Mouse (Mus musculus) kidney, adult 8-10 months (tissue): ENCODE results near the gene Bglap.

Source experiments
- DNase-seq, 2 experiments: peaks; one replicate each; pipeline ENCODE4 v3.0.0; 2022

Gene Bglap

GRCm38 (mm10) chr3:88339006-88339405, 45.3 kb downstream of the Bglap start:
- DNase-seq, result no peak

GRCm38 (mm10) chr3:88338316-88338715, 45.9 kb downstream of the Bglap start:
- DNase-seq, result no peak

GRCm38 (mm10) chr3:88337367-88338020, 46.8 kb downstream of the Bglap start:
- DNase-seq, result no peak

- peak; percentile 95 to 97 for DNase-seq
Measured at GRCm38 (mm10) chr3:88336058-88337013, 47.9 kb downstream of the Bglap start, which contains the start of the genes Tmem79 and Smg5. TSS of gene Tmem79 (minus strand) at chr3:88336148. TSS of gene Smg5 (plus strand) at chr3:88336260.

GRCm38 (mm10) chr3:88335436-88336053, 48.7 kb downstream of the Bglap start:
- DNase-seq, result peak in 1 of 2 experiments; percentile 27

- no peak for DNase-seq
Measured at GRCm38 (mm10) chr3:88334902-88335435, 49.3 kb downstream of the Bglap start.

- peak; percentile 38 to 39 for DNase-seq
Measured at GRCm38 (mm10) chr3:88334029-88334658, 50.1 kb downstream of the Bglap start.
